Comparison of ENCODE assay signal across 19 mouse cellular contexts in the genomic region with DNA sequence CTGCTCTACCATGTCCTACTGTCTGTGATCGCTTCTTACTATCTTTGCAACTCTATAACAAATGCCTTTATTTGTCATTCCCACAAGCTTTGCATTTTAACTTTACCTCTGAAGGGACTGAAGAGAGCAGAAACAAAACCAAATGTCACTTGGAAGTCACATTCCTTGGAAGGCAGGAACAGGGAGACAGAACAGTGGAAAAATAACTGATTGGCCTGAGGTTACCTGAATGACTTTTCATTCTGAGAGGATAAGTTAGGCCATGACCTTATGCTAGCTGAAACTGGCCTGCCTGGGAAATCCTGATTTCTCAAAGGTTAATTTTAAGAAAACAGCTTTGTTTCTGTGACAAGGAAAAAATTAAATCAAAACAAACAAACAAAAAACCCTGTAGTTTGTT. TPM values are rescaled to one million over a fixed set of nuclear protein-coding genes. Genes with fewer than 3 reads are reported as not detected.
A peak's percentile ranks its signal among the peaks of the same experiment; 100 is the strongest.
DNase-seq lines count a peak whose midpoint lies in the region; ATAC-seq and TF ChIP-seq lines count a peak whose summit lies in the region.
"Had no signal": no experiment of that assay in that cellular context is flagged by ENCODE, and none has a peak within 500 bp of the region (broad histone marks: within the 10 kb centered on the region; RNA-seq: fewer than 3 reads in every experiment).

No protein-coding gene starts in this region.

- no peak overlapping the region for H3K9ac ChIP-seq in heart, adult 2 months (ENCODE audit: low read depth, low read length)
- H3K9ac ChIP-seq in midbrain, embryonic 12.5 days (replicated peaks) = no peak overlapping the region
- no peak overlapping the region for H3K9ac ChIP-seq in midbrain, embryonic 13.5 days (replicated peaks)
- H3K9ac ChIP-seq in embryonic facial prominence, embryonic 12.5 days = no peak overlapping the region

- H3K79me2 ChIP-seq in heart, adult 2 months (replicated peaks; ENCODE audit: control insufficient read depth, insufficient read depth, low read length) = no peaks in the 10 kb centered on the region

- intact Hi-C loops in heart, adult 2 months (cut with DNase I) = loop anchor here (2.0 kb wide), 1 partner anchor 17 kb away; no protein-coding TSS in a partner anchor

- peak overlapping the region; percentile 78 for H3K27ac ChIP-seq in heart, adult 2 months
- H3K27ac ChIP-seq in kidney, adult 2 months (ENCODE audit: insufficient read depth, low read depth, low read length) = peak overlapping the region; percentile 86
- no peak overlapping the region for H3K27ac ChIP-seq in midbrain, embryonic 12.5 days (replicated peaks)
- H3K27ac ChIP-seq in midbrain, embryonic 13.5 days = no peak overlapping the region
- H3K27ac ChIP-seq in embryonic facial prominence, embryonic 12.5 days = no peak overlapping the region

- TF ChIP-seq EP300 in heart, adult 2 months (IDR thresholded peaks at IDR 0.05; ENCODE audit: insufficient read depth, low read depth, low read length) = no peak

- DNase-seq in heart, adult 2 months = no peak
- no peak for DNase-seq in heart, adult 18-20 months
- DNase-seq in kidney, adult 2 months = peak; percentile 52
- DNase-seq in kidney, postnatal 25 days = no peak
- DNase-seq: adrenal gland, postnatal 25 days; B cell, adult 2 months; lung, adult 2 months; right cerebral cortex, postnatal 14 days; thymus, postnatal 14 days had no signal

- WGBS in heart, adult 2 months = 67% methylated on average over 1 of the region's 1 CpGs
- WGBS in kidney, adult 2 months = 74% methylated on average over 1 of the region's 1 CpGs
- WGBS in midbrain, embryonic 12.5 days = 88% methylated on average over 1 of the region's 1 CpGs
- WGBS in midbrain, embryonic 13.5 days = 85% methylated on average over 1 of the region's 1 CpGs
- WGBS in embryonic facial prominence, embryonic 12.5 days = 100% methylated on average over 1 of the region's 1 CpGs

- peaks cover 2% of the 10 kb centered on the region for H3K4me1 ChIP-seq in heart, adult 2 months (ENCODE audit: control insufficient read depth, insufficient read depth, low read length)
- H3K4me1 ChIP-seq in kidney, adult 2 months (ENCODE audit: control insufficient read depth, insufficient read depth, low read length) = 0 out of 2 replicates have a peak, but pooled peaks cover 3% of the 10 kb centered on the region
- 0 out of 2 replicates have a peak, but pooled peaks cover 6% of the 10 kb centered on the region for H3K4me1 ChIP-seq in midbrain, embryonic 12.5 days
- peaks cover 38% of the 10 kb centered on the region for H3K4me1 ChIP-seq in midbrain, embryonic 13.5 days (replicated peaks)
- no peaks in the 10 kb centered on the region for H3K4me1 ChIP-seq in embryonic facial prominence, embryonic 12.5 days

- no peaks in the 10 kb centered on the region for H3K36me3 ChIP-seq in heart, adult 2 months (ENCODE audit: control insufficient read depth, insufficient read depth, low read length)
- H3K36me3 ChIP-seq in kidney, adult 2 months (ENCODE audit: control insufficient read depth, insufficient read depth, low read length) = no peaks in the 10 kb centered on the region
- peaks cover 28% of the 10 kb centered on the region for H3K36me3 ChIP-seq in midbrain, embryonic 12.5 days
- peaks cover 32% of the 10 kb centered on the region for H3K36me3 ChIP-seq in midbrain, embryonic 13.5 days
- peaks cover 15% of the 10 kb centered on the region for H3K36me3 ChIP-seq in embryonic facial prominence, embryonic 12.5 days
- H3K36me3 ChIP-seq: stomach, embryonic 15.5 days had no signal

- H3K9me3 ChIP-seq in midbrain, embryonic 12.5 days = no peaks in the 10 kb centered on the region
- no peaks in the 10 kb centered on the region for H3K9me3 ChIP-seq in midbrain, embryonic 13.5 days
- no peaks in the 10 kb centered on the region for H3K9me3 ChIP-seq in embryonic facial prominence, embryonic 12.5 days
- H3K9me3 ChIP-seq: neural tube, embryonic 12.5 days; stomach, embryonic 15.5 days had no signal

- no peak for TF ChIP-seq CTCF in heart, adult 2 months (IDR thresholded peaks at IDR 0.05)
- no peak for TF ChIP-seq CTCF in kidney, adult 2 months (conservative IDR thresholded peaks at IDR 0.05; ENCODE audit: insufficient read depth, insufficient read length, low read depth, low read length)

- TF ChIP-seq POLR2A in heart, adult 2 months (IDR thresholded peaks at IDR 0.05; ENCODE audit: insufficient read depth, low read depth, low read length) = no peak
- TF ChIP-seq POLR2A in kidney, adult 2 months (IDR thresholded peaks at IDR 0.05; ENCODE audit: low read depth, low read length) = no peak

- no peak for ATAC-seq in midbrain, embryonic 12.5 days (ENCODE audit: low FRiP score, low read depth)
- ATAC-seq in midbrain, embryonic 13.5 days = no peak
- no peak for ATAC-seq in embryonic facial prominence, embryonic 12.5 days (ENCODE audit: insufficient number of reproducible peaks, insufficient read depth, low FRiP score, low TSS enrichment)
- ATAC-seq in cerebellum, adult (ENCODE audit: insufficient number of reproducible peaks, low FRiP score, low TSS enrichment) = no peak
- ATAC-seq: activated CD4-positive, CD25-positive, alpha-beta regulatory T cell, adult 4 months had no signal

- peak overlapping the region; percentile 71; the same call in 1 of the 2 replicates for H3K4me2 ChIP-seq in midbrain, embryonic 12.5 days (replicated peaks)
- H3K4me2 ChIP-seq in midbrain, embryonic 13.5 days (replicated peaks) = no peak overlapping the region
- peak overlapping the region; percentile 69; the same call in 1 of the 2 replicates for H3K4me2 ChIP-seq in embryonic facial prominence, embryonic 12.5 days (replicated peaks)

- H3K4me3 ChIP-seq in heart, adult 2 months = no peak overlapping the region
- no peak overlapping the region for H3K4me3 ChIP-seq in kidney, adult 2 months (ENCODE audit: insufficient read depth, low read depth, low read length)
- no peak overlapping the region for H3K4me3 ChIP-seq in midbrain, embryonic 12.5 days
- H3K4me3 ChIP-seq in midbrain, embryonic 13.5 days (replicated peaks) = no peak overlapping the region
- H3K4me3 ChIP-seq in embryonic facial prominence, embryonic 12.5 days = no peak overlapping the region

- H3K27me3 ChIP-seq in heart, adult 2 months (ENCODE audit: control insufficient read depth, insufficient read depth, low read length) = no peaks in the 10 kb centered on the region
- no peaks in the 10 kb centered on the region for H3K27me3 ChIP-seq in kidney, adult 2 months (replicated peaks; ENCODE audit: control insufficient read depth, insufficient read depth, low read length)
- H3K27me3 ChIP-seq in midbrain, embryonic 12.5 days = no peaks in the 10 kb centered on the region
- no peaks in the 10 kb centered on the region for H3K27me3 ChIP-seq in midbrain, embryonic 13.5 days
- no peaks in the 10 kb centered on the region for H3K27me3 ChIP-seq in embryonic facial prominence, embryonic 12.5 days
- H3K27me3 ChIP-seq: neural tube, embryonic 12.5 days; Patski; stomach, embryonic 15.5 days had no signal

RNA-seq across cellular contexts. Expression of a gene that starts 0.9 kb away (rescaled TPM):
- 10 to 100 TPM; 32.6 to 47.8 TPM for total RNA-seq in heart, adult 2 months (2021)
- 29.1 and 52.6 TPM in 2 replicates for polyA plus RNA-seq in heart, adult 2 months (2012; rRNA removed)
- total RNA-seq in heart, adult 18-20 months (2021) = 10 to 100 TPM; 28.3 to 28.6 TPM
- polyA plus RNA-seq in kidney, adult 2 months (2012; rRNA removed) = 7.0 and 7.1 TPM in 2 replicates
- 29.4 and 29.9 TPM in 2 replicates for polyA plus RNA-seq in midbrain, embryonic 12.5 days (2016; fragmentation: Nextera tagmentation; extraction: Ambion mirVana)
- polyA plus RNA-seq in midbrain, embryonic 13.5 days (2015; fragmentation: Nextera tagmentation; extraction: Ambion mirVana) = 39.2 and 39.8 TPM in 2 replicates
- 12.7 and 14.7 TPM in 2 replicates for polyA plus RNA-seq in embryonic facial prominence, embryonic 12.5 days (2016; fragmentation: Nextera tagmentation; extraction: Ambion mirVana)

RNA-seq across cellular contexts. Expression of a gene that starts 1.0 kb away (rescaled TPM):
- under 1 TPM; 0.57 to 0.81 TPM for total RNA-seq in heart, adult 2 months (2021)
- polyA plus RNA-seq in heart, adult 2 months (2012; rRNA removed) = 0.57 and 0.76 TPM in 2 replicates
- under 1 TPM; 0.55 to 0.64 TPM for total RNA-seq in heart, adult 18-20 months (2021)
- polyA plus RNA-seq in kidney, adult 2 months (2012; rRNA removed) = 0.83 and 1.1 TPM in 2 replicates
- 0.74 and 1.1 TPM in 2 replicates for polyA plus RNA-seq in midbrain, embryonic 12.5 days (2016; fragmentation: Nextera tagmentation; extraction: Ambion mirVana)
- polyA plus RNA-seq in midbrain, embryonic 13.5 days (2015; fragmentation: Nextera tagmentation; extraction: Ambion mirVana) = 0.54 and 0.67 TPM in 2 replicates
- polyA plus RNA-seq in embryonic facial prominence, embryonic 12.5 days (2016; fragmentation: Nextera tagmentation; extraction: Ambion mirVana) = 0.14 and 0.33 TPM in 2 replicates
- polyA plus RNA-seq: activated CD4-positive, CD25-positive, alpha-beta regulatory T cell, adult 4 months; inflammation-experienced regulatory T-cells, adult 6 months; liver, embryonic 11.5 days had no signal

RNA-seq across cellular contexts. Expression of a gene that starts 18.5 kb away (rescaled TPM):
- total RNA-seq in heart, adult 2 months (2021) = 1 to 10 TPM; 3.9 to 6.9 TPM
- 4.5 and 6.3 TPM in 2 replicates for polyA plus RNA-seq in heart, adult 2 months (2012; rRNA removed)
- total RNA-seq in heart, adult 18-20 months (2021) = 1 to 10 TPM; 3.5 TPM
- 8.1 and 10.6 TPM in 2 replicates for polyA plus RNA-seq in kidney, adult 2 months (2012; rRNA removed)
- 6.7 and 7.8 TPM in 2 replicates for polyA plus RNA-seq in midbrain, embryonic 12.5 days (2016; fragmentation: Nextera tagmentation; extraction: Ambion mirVana)
- polyA plus RNA-seq in midbrain, embryonic 13.5 days (2015; fragmentation: Nextera tagmentation; extraction: Ambion mirVana) = 10.3 TPM in 2 replicates
- polyA plus RNA-seq in embryonic facial prominence, embryonic 12.5 days (2016; fragmentation: Nextera tagmentation; extraction: Ambion mirVana) = 5.1 and 5.2 TPM in 2 replicates

RNA-seq across cellular contexts. Expression of a gene that starts 32.2 kb away (rescaled TPM):
- total RNA-seq in heart, adult 2 months (2021) = 10 to 100 TPM; 12.9 to 16.2 TPM
- polyA plus RNA-seq in heart, adult 2 months (2012; rRNA removed) = 10.9 and 14.2 TPM in 2 replicates
- 10 to 100 TPM; 17.9 to 20.3 TPM for total RNA-seq in heart, adult 18-20 months (2021)
- 3.3 and 4.5 TPM in 2 replicates for polyA plus RNA-seq in kidney, adult 2 months (2012; rRNA removed)
- polyA plus RNA-seq in midbrain, embryonic 12.5 days (2016; fragmentation: Nextera tagmentation; extraction: Ambion mirVana) = 5.1 and 5.3 TPM in 2 replicates
- polyA plus RNA-seq in midbrain, embryonic 13.5 days (2015; fragmentation: Nextera tagmentation; extraction: Ambion mirVana) = 12.7 and 14.9 TPM in 2 replicates
- 2.1 TPM in 2 replicates for polyA plus RNA-seq in embryonic facial prominence, embryonic 12.5 days (2016; fragmentation: Nextera tagmentation; extraction: Ambion mirVana)
- polyA plus RNA-seq: activated CD4-positive, CD25-positive, alpha-beta regulatory T cell, adult 4 months; inflammation-experienced regulatory T-cells, adult 6 months had no signal

RNA-seq across cellular contexts. Expression of a gene that starts 36.0 kb away (rescaled TPM):
- 10 to 100 TPM; 41.3 to 42.9 TPM for total RNA-seq in heart, adult 2 months (2021)
- polyA plus RNA-seq in heart, adult 2 months (2012; rRNA removed) = 69.4 and 90.6 TPM in 2 replicates
- total RNA-seq in heart, adult 18-20 months (2021) = 10 to 100 TPM; 37.9 to 50.5 TPM
- 2,179 and 2,584 TPM in 2 replicates for polyA plus RNA-seq in kidney, adult 2 months (2012; rRNA removed)
- polyA plus RNA-seq in midbrain, embryonic 12.5 days (2016; fragmentation: Nextera tagmentation; extraction: Ambion mirVana) = 23.2 and 27.0 TPM in 2 replicates
- 16.6 and 20.3 TPM in 2 replicates for polyA plus RNA-seq in midbrain, embryonic 13.5 days (2015; fragmentation: Nextera tagmentation; extraction: Ambion mirVana)
- 34.6 and 36.1 TPM in 2 replicates for polyA plus RNA-seq in embryonic facial prominence, embryonic 12.5 days (2016; fragmentation: Nextera tagmentation; extraction: Ambion mirVana)

Comparison
In these comparisons a context has a peak if more than half of its experiments do, and no peak if none do; other contexts are left out.
1. H3K27ac ChIP-seq: peak in heart, adult 2 months (single experiment) and kidney, adult 2 months (single experiment); none in midbrain, embryonic 12.5 days (single experiment), midbrain, embryonic 13.5 days (single experiment) and embryonic facial prominence, embryonic 12.5 days (single experiment).